ENCODE assay signal across 9 mouse cellular contexts in genomic region chr3:81017385-81018051, GRCm38 (mm10). TPM values are rescaled to one million over a fixed set of nuclear protein-coding genes. Genes with fewer than 3 reads are reported as not detected.
DNase-seq lines count a peak whose midpoint lies in the region; ATAC-seq and TF ChIP-seq lines count a peak whose summit lies in the region.
"Had no signal": no experiment of that assay in that cellular context is flagged by ENCODE, and none has a peak within 500 bp of the region (broad histone marks: within the 10 kb centered on the region; RNA-seq: fewer than 3 reads in every experiment).

No protein-coding gene starts in this region.

- H3K9ac ChIP-seq in heart, embryonic 14.5 days (ENCODE audit: low read length): no peak overlapping the region
- H3K9ac ChIP-seq in limb, embryonic 14.5 days (ENCODE audit: low read depth, low read length, severe bottlenecking): no peak overlapping the region
- H3K9ac ChIP-seq in forebrain, embryonic 16.5 days (replicated peaks; ENCODE audit: low read depth, low read length): no peak overlapping the region

- no peak overlapping the region for H3K4me2 ChIP-seq in heart, embryonic 14.5 days (ENCODE audit: low read length)
- no peak overlapping the region for H3K4me2 ChIP-seq in limb, embryonic 14.5 days (replicated peaks; ENCODE audit: low read depth, low read length, severe bottlenecking)
- H3K4me2 ChIP-seq in forebrain, embryonic 16.5 days (ENCODE audit: low read length): no peak overlapping the region

- H3K9me3 ChIP-seq in heart, embryonic 14.5 days (ENCODE audit: control insufficient read depth, low read length): no peaks in the 10 kb centered on the region
- no peaks in the 10 kb centered on the region for H3K9me3 ChIP-seq in limb, embryonic 14.5 days (ENCODE audit: control insufficient read depth, low read length)
- H3K9me3 ChIP-seq in forebrain, embryonic 16.5 days (ENCODE audit: control insufficient read depth, low read length): no peaks in the 10 kb centered on the region

- WGBS in heart, embryonic 14.5 days: 69% methylated on average over 5 of the region's 5 CpGs
- 75% methylated on average over 5 of the region's 5 CpGs for WGBS in limb, embryonic 14.5 days
- 73% methylated on average over 5 of the region's 5 CpGs for WGBS in forebrain, embryonic 16.5 days

- no peaks in the 10 kb centered on the region for H3K27me3 ChIP-seq in heart, embryonic 14.5 days (ENCODE audit: control insufficient read depth, insufficient read depth, low read length)
- no peaks in the 10 kb centered on the region for H3K27me3 ChIP-seq in limb, embryonic 14.5 days (ENCODE audit: control insufficient read depth, insufficient read depth, low read length)
- H3K27me3 ChIP-seq in forebrain, embryonic 16.5 days (replicated peaks; ENCODE audit: control insufficient read depth, insufficient read depth, low read length): no peaks in the 10 kb centered on the region
- H3K27me3 ChIP-seq: CH12.LX had no signal

- ATAC-seq in heart, embryonic 14.5 days (ENCODE audit: insufficient number of reproducible peaks, insufficient read depth, low FRiP score, low read depth): peak; percentile 64; the same call in 1 of the 2 replicates
- peak; percentile 30; the same call in 1 of the 2 replicates for ATAC-seq in limb, embryonic 14.5 days (ENCODE audit: low FRiP score, low read depth)
- no peak for ATAC-seq in forebrain, embryonic 16.5 days

- H3K4me3 ChIP-seq in heart, embryonic 14.5 days (ENCODE audit: control insufficient read depth in 1 of 2, insufficient read depth in 1 of 2, low read depth in 1 of 2, low read length in 2 of 2): no peak overlapping the region
- no peak overlapping the region for H3K4me3 ChIP-seq in limb, embryonic 14.5 days (replicated peaks; ENCODE audit: low read length)
- no peak overlapping the region for H3K4me3 ChIP-seq in forebrain, embryonic 16.5 days (replicated peaks; ENCODE audit: low read length)

- H3K27ac ChIP-seq in heart, embryonic 14.5 days (replicated peaks in 1 of 2; ENCODE audit: control insufficient read depth in 1 of 2, insufficient read depth in 1 of 2, low read depth in 2 of 2, low read length in 2 of 2): peak overlapping the region in 1 of 2 experiments; percentile 47; a peak in 3 of 4 replicates
- no peak overlapping the region for H3K27ac ChIP-seq in limb, embryonic 14.5 days (replicated peaks; ENCODE audit: low read depth, low read length)
- H3K27ac ChIP-seq in forebrain, embryonic 16.5 days (ENCODE audit: low read length): no peak overlapping the region

- no peak for TF ChIP-seq POLR2A in limb, embryonic 14.5 days (IDR thresholded peaks at IDR 0.05; ENCODE audit: borderline replicate concordance, extremely low read depth, insufficient read depth, insufficient read length)

- DNase-seq in cerebellum, postnatal 25 days: peak; percentile 30 to 70
- DNase-seq in cerebellum, adult 8-10 months: no peak
- peak; percentile 48 for DNase-seq in ZHBTc4 (ENCODE audit: low read depth, low spot score)
- DNase-seq in limb, embryonic 14.5 days (ENCODE audit: low spot score): peak; percentile 85
- peak; percentile 92 for DNase-seq in urinary bladder, postnatal 14 days (ENCODE audit: low spot score)
- DNase-seq in spleen, postnatal 10 days (ENCODE audit: low spot score in 2 of 2): no peak

- no peaks in the 10 kb centered on the region for H3K36me3 ChIP-seq in heart, embryonic 14.5 days (ENCODE audit: control insufficient read depth, insufficient read depth, low read length)
- H3K36me3 ChIP-seq in limb, embryonic 14.5 days (ENCODE audit: control insufficient read depth, insufficient read depth, low read length): no peaks in the 10 kb centered on the region
- H3K36me3 ChIP-seq in forebrain, embryonic 16.5 days (ENCODE audit: control insufficient read depth, insufficient read depth): no peaks in the 10 kb centered on the region

- peaks cover 9 to 11% of the 10 kb centered on the region in 2 experiments; a peak in 3 of 4 replicates for H3K4me1 ChIP-seq in heart, embryonic 14.5 days (ENCODE audit: control insufficient read depth in 2 of 2, insufficient read depth in 2 of 2, low read length in 2 of 2)
- peaks cover 13% of the 10 kb centered on the region for H3K4me1 ChIP-seq in limb, embryonic 14.5 days (ENCODE audit: control insufficient read depth, insufficient read depth, low read length)
- no peaks in the 10 kb centered on the region for H3K4me1 ChIP-seq in forebrain, embryonic 16.5 days (replicated peaks; ENCODE audit: control insufficient read depth, insufficient read depth, low read length)

RNA-seq across cellular contexts. Expression of gene Pdgfc, which starts 18.7 kb away (rescaled TPM):
- polyA plus RNA-seq in heart, embryonic 14.5 days (2014; fragmentation: Nextera tagmentation; extraction: Ambion mirVana): 2.9 and 4.1 TPM in 2 replicates
- 32.1 and 32.8 TPM in 2 replicates for polyA plus RNA-seq in limb, embryonic 14.5 days (2012; rRNA removed)
- polyA plus RNA-seq in limb, embryonic 14.5 days (2014; fragmentation: Nextera tagmentation; extraction: Ambion mirVana): 44.8 and 49.2 TPM in 2 replicates
- polyA plus RNA-seq in forebrain, embryonic 16.5 days (2015; fragmentation: Nextera tagmentation; extraction: Ambion mirVana): 6.2 and 8.1 TPM in 2 replicates

Comparison
In these comparisons a context has a peak if more than half of its experiments do, and no peak if none do; other contexts are left out.
1. DNase-seq: peak in cerebellum, postnatal 25 days (2 of 2), ZHBTc4 (single experiment), limb, embryonic 14.5 days (single experiment) and urinary bladder, postnatal 14 days (single experiment); none in cerebellum, adult 8-10 months (single experiment) and spleen, postnatal 10 days (0 of 2).